Mouse (Mus musculus) urinary bladder, postnatal 4 days (tissue): ENCODE data around the gene 2410141K09Rik.
"Not testable (repeated sequence)": the region's sequence is repeated elsewhere in the genome, so short reads cannot be mapped to it uniquely, and the experiment has no call there.

Experiments used
- DNase-seq, 2 experiments: peaks; one replicate each; pipeline ENCODE4 v3.0.0; 2021 to 2022; ENCODE audit warnings: low spot score in 2 of 2

Gene 2410141K09Rik

DNA sequence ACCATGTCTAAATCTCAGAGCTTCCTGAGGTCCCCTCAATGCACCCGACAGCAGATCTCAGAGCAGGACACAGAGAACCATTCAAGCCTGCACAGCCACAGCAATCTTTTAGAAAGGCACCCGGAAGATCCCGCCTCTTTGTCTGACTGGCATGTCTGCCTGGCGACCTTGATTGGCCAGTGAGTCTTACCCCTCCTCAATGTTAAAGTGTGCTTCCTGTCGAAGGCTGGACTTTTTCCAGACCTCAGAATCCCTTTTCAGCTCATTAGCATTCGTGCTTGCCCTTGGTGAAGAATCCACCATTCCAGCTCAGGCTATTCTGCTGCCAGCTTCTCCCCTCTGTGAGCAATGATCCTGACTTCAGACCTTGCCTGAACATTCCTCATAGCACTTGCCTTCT is at the start of gene 2410141K09Rik:
2410141K09Rik (minus strand) TSS at position 101 of the 400 bp plus-strand sequence.
- DNase-seq: not testable (repeated sequence)

DNA sequence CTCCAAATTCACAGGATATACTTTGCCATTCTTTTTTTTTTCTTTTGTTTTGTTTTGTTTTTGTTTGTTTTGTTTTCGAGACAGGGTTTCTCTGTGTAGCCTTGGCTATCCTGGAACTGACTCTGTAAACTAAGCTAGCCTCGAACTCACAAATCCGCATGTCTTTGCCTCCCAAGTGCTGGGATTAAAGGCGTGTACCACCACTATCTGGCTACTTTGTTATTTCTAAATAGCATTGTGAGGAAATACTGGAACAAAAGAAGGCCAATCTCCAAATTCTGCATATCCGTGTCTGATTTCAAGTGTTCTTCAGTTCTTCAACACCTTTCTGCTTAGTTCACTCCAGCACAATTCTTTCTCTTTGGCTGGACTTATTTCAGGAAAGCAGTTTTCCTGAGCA is 14.1 kb downstream of the 2410141K09Rik start:
- not testable (repeated sequence) for DNase-seq

DNA sequence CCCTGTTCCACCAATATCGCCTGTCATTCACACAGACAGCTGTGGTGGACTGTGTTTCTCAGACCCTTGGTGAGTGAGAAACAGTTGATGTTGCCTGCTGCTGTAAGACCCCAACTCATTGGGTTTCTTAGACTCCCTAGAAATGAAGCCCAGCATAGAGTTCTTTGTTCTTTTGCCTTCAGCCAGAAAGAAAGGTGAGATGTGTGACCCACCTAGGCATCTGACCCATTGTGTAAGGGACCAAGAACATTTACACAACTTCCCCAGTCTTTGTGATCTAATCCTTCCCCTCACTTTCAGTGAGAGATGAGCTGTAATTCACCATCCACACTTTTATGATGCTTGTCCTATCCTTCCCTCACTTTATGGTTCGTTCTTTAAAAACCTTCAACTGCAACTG is 26.0 kb downstream of the 2410141K09Rik start:
- not testable (repeated sequence) for DNase-seq
